In genomic region chr19:43607842-43608680, GRCm38 (mm10) we compare ENCODE assay signal across 1 mouse cellular context.
TF ChIP-seq lines count a peak whose summit lies in the region.

No protein-coding gene starts in this region.

TF ChIP-seq in CH12.LX, 34 proteins besides CTCF, POLR2A, EP300 and RAD21:
- TF ChIP-seq JUN (IDR thresholded peaks at IDR 0.05; ENCODE audit: insufficient read depth, low read depth, low read length) (no peak), RCOR1 (conservative IDR thresholded peaks at IDR 0.05; ENCODE audit: low read depth, low read length) (no peak), HCFC1 (IDR thresholded peaks at IDR 0.05; ENCODE audit: low read depth, low read length) (no peak), TCF12 (IDR thresholded peaks at IDR 0.05; ENCODE audit: low read depth, low read length) (no peak), USF2 (conservative IDR thresholded peaks at IDR 0.05; ENCODE audit: low read depth, low read length) (no peak), POLR2AphosphoS2 (IDR thresholded peaks at IDR 0.05; ENCODE audit: low read depth, low read length) (no peak), ELF1 (IDR thresholded peaks at IDR 0.05; ENCODE audit: low read depth, low read length) (no peak), GABPA (IDR thresholded peaks at IDR 0.05; ENCODE audit: insufficient replicate concordance, low read depth, low read length) (no peak), NELFE (IDR thresholded peaks at IDR 0.05; ENCODE audit: low read depth, low read length) (no peak), USF1 (IDR thresholded peaks at IDR 0.05; ENCODE audit: low read depth, low read length) (no peak), E2F4 (IDR thresholded peaks at IDR 0.05; ENCODE audit: insufficient replicate concordance, low read depth, low read length) (no peak), ZMIZ1 (IDR thresholded peaks at IDR 0.05; ENCODE audit: low read depth, low read length) (no peak), MYC (IDR thresholded peaks at IDR 0.05; ENCODE audit: low read depth, low read length) (no peak), ZNF384 (IDR thresholded peaks at IDR 0.05; ENCODE audit: low read depth, low read length) (no peak), SMC3 (IDR thresholded peaks at IDR 0.05; ENCODE audit: low read depth, low read length) (no peak), MXI1 (IDR thresholded peaks at IDR 0.05; ENCODE audit: low read depth, low read length) (no peak), CHD2 (IDR thresholded peaks at IDR 0.05; ENCODE audit: low read length) (no peak), ZKSCAN1 (IDR thresholded peaks at IDR 0.05; ENCODE audit: borderline replicate concordance, low read depth, low read length) (no peak)
